ENCODE assay signal across 10 mouse cellular contexts in genomic region chr11:55120821-55121271, GRCm38 (mm10). TPM values are rescaled to one million over a fixed set of nuclear protein-coding genes. Genes with fewer than 3 reads are reported as not detected.
DNase-seq lines count a peak whose midpoint lies in the region; ATAC-seq lines count a peak whose summit lies in the region.
"Had no signal": no experiment of that assay in that cellular context is flagged by ENCODE, and none has a peak within 500 bp of the region (broad histone marks: within the 10 kb centered on the region; RNA-seq: fewer than 3 reads in every experiment).

No protein-coding gene starts in this region.

- DNase-seq in limb, embryonic 10.5 days (ENCODE audit: low spot score) = no peak
- peak; percentile 22 for DNase-seq in liver
- no peak for DNase-seq in gastrocnemius, adult 18-20 months (ENCODE audit: low spot score)
- DNase-seq in c-Kit-positive CD71-positive TER-119-positive erythroid progenitor cells, embryonic 14.5 days (ENCODE audit: low spot score) = no peak
- DNase-seq in left cerebral cortex, adult 8-10 months (ENCODE audit: low spot score in 2 of 2) = no peak

- H3K4me2 ChIP-seq in limb, embryonic 12.5 days = no peak overlapping the region
- no peak overlapping the region for H3K4me2 ChIP-seq in stomach, embryonic 14.5 days (replicated peaks; ENCODE audit: low read depth, low read length)
- H3K4me2 ChIP-seq: hindbrain, embryonic 14.5 days had no signal

- H3K27ac ChIP-seq in limb, embryonic 12.5 days = 0 out of 2 replicates have a peak overlapping the region, but pooled peaks have one; percentile 29
- no peak overlapping the region for H3K27ac ChIP-seq in limb, embryonic 10.5 days
- peak overlapping the region; percentile 15; the same call in 1 of the 2 replicates for H3K27ac ChIP-seq in stomach, embryonic 14.5 days (ENCODE audit: low read length)
- H3K27ac ChIP-seq: hindbrain, embryonic 14.5 days had no signal

- H3K9me3 ChIP-seq in limb, embryonic 12.5 days = 0 out of 2 replicates have a peak, but pooled peaks cover 7% of the 10 kb centered on the region
- H3K9me3 ChIP-seq in limb, embryonic 10.5 days (replicated peaks) = no peaks in the 10 kb centered on the region
- H3K9me3 ChIP-seq in stomach, embryonic 14.5 days (ENCODE audit: control insufficient read depth, low read depth, low read length) = no peaks in the 10 kb centered on the region

- no peak overlapping the region for H3K4me3 ChIP-seq in limb, embryonic 12.5 days (replicated peaks)
- no peak overlapping the region for H3K4me3 ChIP-seq in limb, embryonic 10.5 days
- no peak overlapping the region for H3K4me3 ChIP-seq in stomach, embryonic 14.5 days (ENCODE audit: low read depth, low read length)

- no peaks in the 10 kb centered on the region for H3K36me3 ChIP-seq in limb, embryonic 12.5 days
- H3K36me3 ChIP-seq in limb, embryonic 10.5 days = no peaks in the 10 kb centered on the region
- no peaks in the 10 kb centered on the region for H3K36me3 ChIP-seq in stomach, embryonic 14.5 days (ENCODE audit: control insufficient read depth, insufficient read depth, low read length)

- no peaks in the 10 kb centered on the region for H3K4me1 ChIP-seq in limb, embryonic 12.5 days (replicated peaks)
- no peaks in the 10 kb centered on the region for H3K4me1 ChIP-seq in limb, embryonic 10.5 days
- no peaks in the 10 kb centered on the region for H3K4me1 ChIP-seq in stomach, embryonic 14.5 days (ENCODE audit: control insufficient read depth, insufficient read depth, low read length)

- no peaks in the 10 kb centered on the region for H3K27me3 ChIP-seq in limb, embryonic 12.5 days
- H3K27me3 ChIP-seq in limb, embryonic 10.5 days (ENCODE audit: low read depth, poor library complexity, severe bottlenecking) = no peaks in the 10 kb centered on the region
- H3K27me3 ChIP-seq in stomach, embryonic 14.5 days (ENCODE audit: control insufficient read depth, insufficient read depth, low read length) = no peaks in the 10 kb centered on the region

- no peak for ATAC-seq in limb, embryonic 12.5 days (ENCODE audit: insufficient number of reproducible peaks, insufficient read depth, low FRiP score, low TSS enrichment, low read depth)
- peak; percentile 80 for ATAC-seq in activated CD4-positive, CD25-positive, alpha-beta regulatory T cell, adult 4 months
- ATAC-seq in stomach, embryonic 14.5 days (ENCODE audit: insufficient number of reproducible peaks, insufficient read depth, low FRiP score, low read depth) = no peak

- 75% methylated on average over 8 of the region's 8 CpGs for WGBS in limb, embryonic 12.5 days
- 81% methylated on average over 8 of the region's 8 CpGs for WGBS in limb, embryonic 10.5 days
- 63% methylated on average over 8 of the region's 8 CpGs for WGBS in stomach, embryonic 14.5 days

- H3K9ac ChIP-seq in limb, embryonic 12.5 days (replicated peaks) = no peak overlapping the region
- H3K9ac ChIP-seq in stomach, embryonic 14.5 days (replicated peaks; ENCODE audit: low read depth, low read length) = no peak overlapping the region
- H3K9ac ChIP-seq: hindbrain, embryonic 14.5 days had no signal

RNA-seq across cellular contexts. Expression of gene Gm2a, which starts 22.9 kb away (rescaled TPM):
- polyA plus RNA-seq in limb, embryonic 12.5 days (2016; fragmentation: Nextera tagmentation; extraction: Ambion mirVana) = 10.9 and 11.1 TPM in 2 replicates
- polyA plus RNA-seq in limb, embryonic 10.5 days (2016; fragmentation: Nextera tagmentation; extraction: Ambion mirVana) = 4.5 and 7.2 TPM in 2 replicates
- 100 to 1,000 TPM; 152 to 191 TPM for polyA plus RNA-seq in activated CD4-positive, CD25-positive, alpha-beta regulatory T cell, adult 4 months (2017; shearing (Covaris generic))
- polyA plus RNA-seq in stomach, embryonic 14.5 days (2014; fragmentation: Nextera tagmentation; extraction: Ambion mirVana) = 23.3 and 25.2 TPM in 2 replicates
- 1 to 10 TPM; 8.2 TPM for total RNA-seq in gastrocnemius, adult 18-20 months (2021)
- total RNA-seq in left cerebral cortex, adult 8-10 months (2022) = 10 to 100 TPM; 30.5 to 41.8 (median 34.5) TPM

RNA-seq across cellular contexts. Expression of gene Slc36a3, which starts 30.7 kb away (rescaled TPM):
- not detected in 2 replicates for polyA plus RNA-seq in limb, embryonic 12.5 days (2016; fragmentation: Nextera tagmentation; extraction: Ambion mirVana)
- polyA plus RNA-seq in limb, embryonic 10.5 days (2016; fragmentation: Nextera tagmentation; extraction: Ambion mirVana) = not detected in 2 replicates
- polyA plus RNA-seq in activated CD4-positive, CD25-positive, alpha-beta regulatory T cell, adult 4 months (2017; shearing (Covaris generic)) = 1 to 10 TPM in 1 of 2 experiments, under 1 TPM in 1; 0.36 to 1.2 TPM
- polyA plus RNA-seq in stomach, embryonic 14.5 days (2014; fragmentation: Nextera tagmentation; extraction: Ambion mirVana) = not detected in 2 replicates
- not detected for total RNA-seq in gastrocnemius, adult 18-20 months (2021)
- total RNA-seq in left cerebral cortex, adult 8-10 months (2022) = not detected
- polyA plus RNA-seq: embryonic facial prominence, embryonic 11.5 days; hindbrain, embryonic 14.5 days had no signal

RNA-seq across cellular contexts. Expression of gene Ccdc69, which starts 42.9 kb away (rescaled TPM):
- 0.24 and 0.29 TPM in 2 replicates for polyA plus RNA-seq in limb, embryonic 12.5 days (2016; fragmentation: Nextera tagmentation; extraction: Ambion mirVana)
- polyA plus RNA-seq in limb, embryonic 10.5 days (2016; fragmentation: Nextera tagmentation; extraction: Ambion mirVana) = 0.61 and 0.85 TPM in 2 replicates
- polyA plus RNA-seq in activated CD4-positive, CD25-positive, alpha-beta regulatory T cell, adult 4 months (2017; shearing (Covaris generic)) = 10 to 100 TPM; 78.6 to 85.9 TPM
- 1.8 and 3.2 TPM in 2 replicates for polyA plus RNA-seq in stomach, embryonic 14.5 days (2014; fragmentation: Nextera tagmentation; extraction: Ambion mirVana)
- total RNA-seq in gastrocnemius, adult 18-20 months (2021) = 1 to 10 TPM; 3.0 to 3.3 TPM
- under 1 TPM; 0.44 to 0.50 (median 0.47) TPM for total RNA-seq in left cerebral cortex, adult 8-10 months (2022)

Comparison
In these comparisons a context has a peak if more than half of its experiments do, and no peak if none do; other contexts are left out.
1. RNA of gene Ccdc69, which starts 42.9 kb away (polyA plus RNA-seq): 78.6 to 85.9 TPM in activated CD4-positive, CD25-positive, alpha-beta regulatory T cell, adult 4 months; 1.8 to 3.2 TPM in stomach, embryonic 14.5 days, 0.61 to 0.85 TPM in limb, embryonic 10.5 days and 0.24 to 0.29 TPM in limb, embryonic 12.5 days; every median in the first group is over 10 times any median in the second.